Mouse (Mus musculus): ENCODE results near the gene F13b.
A peak's percentile ranks its signal among the peaks of the same experiment; 100 is the strongest.

Gene F13b

GRCm38 (mm10) chr1:139501258-139501752 lies at the start of gene F13b:
Gene F13b (plus strand): TSS chr1:139501702.
- DNase-seq (ENCODE audit: low spot score in 2 of 2) = no peak

GRCm38 (mm10) chr1:139454340-139455225 lies 46.9 kb upstream of the F13b start, which contains the start of gene Aspm:
Gene Aspm (plus strand): TSS chr1:139454772.
- peak; percentile 80 to 88 for DNase-seq (ENCODE audit: low spot score in 2 of 2)

GRCm38 (mm10) chr1:139455226-139455869 lies 46.2 kb upstream of the F13b start:
- no peak for DNase-seq (ENCODE audit: low spot score in 2 of 2)

GRCm38 (mm10) chr1:139460807-139461206 lies 40.7 kb upstream of the F13b start:
- no peak for DNase-seq (ENCODE audit: low spot score in 2 of 2)

DNA sequence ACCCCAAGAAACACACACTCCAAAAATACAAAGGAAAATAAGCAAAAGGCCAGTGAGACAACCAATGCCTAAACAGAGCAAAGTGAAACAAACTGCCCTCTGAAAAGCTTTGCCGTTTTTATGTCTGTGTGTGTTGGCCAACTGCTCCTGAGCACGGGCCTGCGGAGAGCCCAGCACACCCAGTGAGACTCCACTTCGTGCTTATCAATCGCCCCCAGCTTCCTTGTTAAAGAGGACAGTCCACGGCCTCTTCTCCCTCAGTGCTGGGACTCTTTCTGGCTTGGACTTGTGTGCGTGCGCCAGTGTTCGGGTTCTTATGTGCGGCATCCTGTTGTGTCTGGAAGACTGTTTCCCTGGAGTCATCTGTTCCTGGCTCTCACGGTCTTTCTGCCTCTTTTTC lies 35.6 kb upstream of the F13b start:
- DNase-seq (ENCODE audit: low spot score in 2 of 2) = no peak

DNA sequence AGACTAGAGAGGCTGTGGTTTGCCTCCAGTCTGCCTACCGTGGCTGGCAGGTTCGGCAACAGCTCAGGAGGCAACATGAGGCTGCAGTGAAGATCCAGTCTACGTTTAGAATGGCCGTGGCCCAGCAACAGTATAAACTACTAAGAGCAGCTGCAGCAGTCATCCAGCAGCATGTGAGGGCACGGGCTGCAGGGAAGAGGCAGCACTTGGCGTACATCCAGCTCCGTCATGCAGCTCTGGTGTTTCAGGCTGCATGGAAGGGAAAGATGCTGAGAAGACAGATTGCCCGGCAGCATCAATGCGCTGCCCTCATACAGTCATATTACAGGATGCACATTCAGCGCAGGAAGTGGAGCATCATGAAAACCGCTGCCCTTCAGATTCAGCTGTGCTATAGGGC lies 22.6 kb upstream of the F13b start:
- DNase-seq (ENCODE audit: low spot score in 2 of 2) = no peak

DNA sequence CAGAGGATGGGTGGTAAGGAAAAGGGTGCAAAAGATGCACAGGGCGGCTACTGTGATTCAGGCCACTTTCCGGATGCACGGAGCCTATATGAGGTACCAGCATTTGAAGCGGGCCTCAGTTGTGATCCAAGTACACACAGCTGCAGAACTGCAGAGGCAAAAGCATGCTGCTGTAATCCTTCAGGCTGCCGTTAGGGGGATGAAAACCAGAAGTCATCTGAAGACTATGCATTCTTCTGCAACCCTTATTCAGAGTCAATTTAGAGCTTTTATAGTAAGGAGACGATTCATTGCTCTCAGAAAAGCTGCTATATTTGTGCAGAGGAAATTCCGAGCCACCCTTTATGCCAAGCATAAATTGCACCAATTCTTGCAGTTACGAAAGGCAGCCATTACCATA lies 21.3 kb upstream of the F13b start:
- no peak for DNase-seq (ENCODE audit: low spot score in 2 of 2)

- DNase-seq (ENCODE audit: low spot score in 2 of 2) = no peak
Measured at GRCm38 (mm10) chr1:139481146-139481545, 20.4 kb upstream of the F13b start.

GRCm38 (mm10) chr1:139494630-139495029 lies 6.9 kb upstream of the F13b start:
- DNase-seq (ENCODE audit: low spot score in 2 of 2) = no peak

- no peak for DNase-seq (ENCODE audit: low spot score in 2 of 2)
Measured at GRCm38 (mm10) chr1:139495408-139495807, 6.1 kb upstream of the F13b start.

GRCm38 (mm10) chr1:139496212-139496611 lies 5.3 kb upstream of the F13b start:
- no peak for DNase-seq (ENCODE audit: low spot score in 2 of 2)

GRCm38 (mm10) chr1:139499751-139500150 lies 1.8 kb upstream of the F13b start:
- DNase-seq (ENCODE audit: low spot score in 2 of 2) = no peak

DNA sequence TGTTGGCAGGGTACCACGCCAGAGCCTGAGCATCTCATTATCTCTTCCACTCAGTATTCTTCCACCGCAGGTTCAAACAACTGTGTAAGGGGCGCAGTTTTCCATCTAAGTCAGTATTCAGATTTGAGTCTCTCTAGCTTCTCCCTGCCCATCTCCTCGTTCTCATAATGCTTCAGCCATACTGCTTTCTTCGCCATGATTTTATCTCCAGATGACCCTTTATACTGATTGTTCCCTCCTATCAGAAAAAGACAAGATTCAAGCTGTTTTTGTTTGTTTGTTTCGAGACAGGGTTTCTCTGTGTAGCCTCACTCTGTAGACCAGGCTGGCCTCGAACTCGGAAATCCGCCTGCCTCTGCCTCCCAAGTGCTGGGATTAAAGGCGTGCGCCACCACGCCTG lies 13.1 kb downstream of the F13b start:
- DNase-seq (ENCODE audit: low spot score in 2 of 2) = no peak

DNA sequence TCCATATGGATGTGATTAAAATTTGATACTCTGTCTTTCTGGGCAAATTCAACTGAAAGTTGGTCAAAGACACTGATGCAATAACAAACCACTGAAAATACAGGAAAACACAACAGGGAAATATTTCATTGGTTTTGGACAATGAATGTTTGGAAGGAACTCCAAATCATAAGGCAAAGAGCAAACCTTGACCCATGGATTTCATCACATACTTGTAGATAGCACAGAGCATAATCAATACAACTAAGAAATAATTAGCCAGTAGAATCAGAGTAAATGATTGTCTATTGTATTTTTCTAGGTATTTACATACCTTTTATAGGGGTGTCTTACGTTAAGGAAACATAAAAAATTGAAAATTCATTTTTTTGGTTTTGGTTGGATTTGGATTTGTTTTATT lies 47.0 kb downstream of the F13b start:
- no peak for DNase-seq (ENCODE audit: low spot score in 2 of 2)

GRCm38 (mm10) chr1:139551311-139551710 lies 49.8 kb downstream of the F13b start:
- DNase-seq (ENCODE audit: low spot score in 2 of 2) = no peak

GRCm38 (mm10) chr1:139560024-139560423 lies 58.5 kb downstream of the F13b start, which contains the start of gene Cfhr1:
Gene Cfhr1 (minus strand): TSS chr1:139560272.
- DNase-seq (ENCODE audit: low spot score in 2 of 2) = no peak

Measured in urinary bladder, postnatal 36 days (tissue).